Mouse (Mus musculus) cerebellum, postnatal 14 days (tissue): ENCODE measurements around the gene Stk32b.

Experiments used
- DNase-seq, 2 experiments: peaks; one replicate each; pipeline ENCODE4 v3.0.0; 2021; ENCODE audit warnings: mixed read lengths in 2 of 2

Stk32b gene

DNA sequence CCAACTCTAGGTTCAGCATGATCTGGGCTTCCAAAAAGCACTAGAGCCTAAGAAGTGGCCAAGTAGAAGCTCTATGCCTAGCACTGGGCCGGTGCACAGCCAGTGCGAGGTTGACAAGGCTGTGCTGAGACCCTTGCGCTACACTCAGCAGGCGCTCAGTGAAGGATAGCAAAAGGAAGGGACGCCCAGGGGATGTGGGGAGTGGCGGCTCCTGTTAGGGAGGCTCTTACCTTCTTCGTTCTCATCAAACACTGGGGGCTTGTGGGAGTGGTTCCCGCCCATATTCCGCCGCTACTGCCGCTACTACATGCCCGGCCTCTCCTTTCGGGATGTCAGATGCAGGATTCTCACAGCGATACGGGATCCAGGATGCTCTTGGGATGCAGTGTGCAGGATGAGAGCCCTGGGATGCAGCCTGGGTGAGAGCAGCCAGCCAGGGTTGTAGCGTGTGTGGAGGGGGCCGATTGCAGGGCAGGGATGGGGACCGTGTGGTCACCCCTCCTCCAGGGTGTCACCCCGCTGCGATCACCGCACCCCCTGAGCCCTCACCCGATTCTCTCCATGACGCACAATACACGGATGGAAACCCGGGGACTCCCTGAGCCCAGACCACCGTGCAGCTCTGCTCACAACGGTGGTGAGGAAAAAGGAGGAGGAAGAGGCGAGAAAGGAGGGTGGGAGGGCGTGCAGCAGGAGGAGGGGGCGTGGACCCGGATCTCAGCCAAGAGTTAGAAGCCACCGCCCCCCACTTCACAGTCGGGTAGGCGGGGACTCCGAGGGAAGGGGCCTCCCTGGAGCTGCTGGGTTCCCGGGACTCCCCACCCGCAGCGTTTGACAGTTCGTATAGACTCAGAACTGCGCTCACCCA lies at the start of gene Stk32b:
TSS of gene Stk32b (minus strand) at position 667 of the 868 bp plus-strand sequence.
- peak; percentile 7 to 25 for DNase-seq

DNA sequence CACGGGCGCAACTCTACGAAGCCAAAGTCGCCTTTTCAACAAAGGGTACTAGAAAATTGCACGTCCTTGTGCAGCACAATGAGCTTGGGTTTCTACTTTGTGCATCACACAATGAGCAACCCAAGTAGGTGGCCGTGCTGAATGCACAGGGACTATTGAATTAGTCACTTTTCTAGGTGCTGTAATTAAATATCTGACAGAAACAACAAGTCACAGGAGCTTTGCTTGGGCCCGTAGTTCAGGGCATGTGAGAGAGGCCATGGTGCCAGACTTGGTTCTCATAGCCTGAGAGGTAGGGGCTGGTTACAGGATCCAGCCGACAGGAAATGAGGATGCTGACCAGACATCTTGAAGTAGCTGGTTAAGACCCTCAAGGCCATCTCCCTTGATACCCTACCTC lies 48.9 kb upstream of the Stk32b start:
- no peak for DNase-seq

DNA sequence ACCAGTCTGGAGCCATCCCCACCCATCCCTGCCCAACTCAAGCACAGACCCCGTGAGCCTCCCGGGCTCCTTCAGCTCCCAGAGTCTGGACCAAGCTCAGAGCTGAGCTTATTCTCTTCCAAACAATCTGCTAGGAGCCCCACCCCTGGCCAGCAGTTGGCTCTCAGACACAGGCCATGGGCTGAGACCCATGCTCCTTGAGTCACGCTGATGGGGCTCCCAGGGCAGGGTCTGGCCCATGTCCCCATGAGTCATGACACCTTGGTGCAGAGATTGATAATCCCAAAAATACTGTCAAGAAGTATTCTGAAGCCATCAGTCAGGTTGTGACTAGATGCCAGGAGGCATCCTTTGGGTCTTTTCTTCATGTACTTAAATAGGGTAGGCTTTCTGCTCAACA lies 45.1 kb upstream of the Stk32b start:
- DNase-seq: no peak

DNA sequence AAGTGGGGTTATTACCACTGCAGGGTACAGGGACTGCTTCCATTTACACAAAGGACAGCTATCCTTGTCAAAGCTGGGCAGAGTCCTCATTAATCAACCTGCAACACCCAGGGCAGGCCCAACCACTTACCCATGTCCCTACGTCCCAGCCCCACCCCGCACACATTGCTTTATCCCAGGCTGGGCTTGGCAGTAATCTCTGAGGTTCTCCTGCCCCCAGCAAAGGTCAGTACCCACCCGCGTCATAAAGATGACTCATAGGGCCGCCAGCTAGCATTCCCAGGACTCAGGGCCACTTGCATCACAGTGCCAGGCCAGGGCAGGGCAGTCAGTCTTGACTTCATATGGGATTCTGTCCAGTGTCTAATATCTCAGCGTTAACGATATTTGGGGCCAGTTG lies 36.4 kb upstream of the Stk32b start:
- no peak for DNase-seq

DNA sequence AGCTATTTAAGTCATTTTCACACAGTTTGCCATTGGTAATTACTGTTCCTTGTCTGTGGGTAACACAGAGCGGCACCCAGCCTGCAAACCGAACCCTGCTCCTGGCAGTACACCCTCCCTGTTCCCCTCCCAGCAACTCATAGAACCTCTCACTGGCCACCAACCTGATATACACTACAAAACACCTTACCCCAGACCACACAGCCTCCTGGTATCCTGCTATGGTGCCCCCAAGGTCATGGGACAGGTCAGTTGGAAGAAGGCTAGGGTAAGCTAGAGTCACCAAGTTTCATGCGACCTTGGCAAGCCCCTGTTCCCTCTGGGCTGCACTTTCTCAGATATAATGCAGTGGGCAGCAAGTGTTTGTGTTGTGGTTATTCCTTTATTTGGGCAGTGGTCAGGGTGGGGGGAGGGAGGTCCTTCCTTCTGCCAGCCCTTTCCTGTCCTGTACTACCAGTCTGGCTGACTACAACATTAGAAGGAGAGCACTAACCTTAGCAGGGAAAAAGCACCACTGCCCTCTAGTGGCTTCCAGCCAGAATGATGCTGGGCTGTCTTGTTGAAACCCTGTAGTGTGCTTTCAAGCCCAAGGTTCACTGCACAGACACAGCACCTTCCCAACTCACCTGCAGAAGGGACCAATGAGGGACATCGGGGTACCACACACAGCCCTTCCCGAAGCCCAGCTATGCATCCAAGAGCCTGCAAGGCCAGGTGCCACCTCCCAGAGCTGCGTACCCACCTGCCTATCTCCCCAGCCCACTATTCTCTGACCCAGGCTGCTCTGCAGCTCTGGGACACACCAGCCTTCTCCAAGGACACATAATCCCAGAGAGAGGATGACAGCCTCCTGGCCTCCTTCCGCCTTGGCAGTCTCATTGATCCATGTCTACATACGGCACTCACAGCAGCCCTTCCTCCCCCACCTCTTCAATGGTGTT lies 35.3 kb upstream of the Stk32b start:
- peak; percentile 88 to 91 for DNase-seq

DNA sequence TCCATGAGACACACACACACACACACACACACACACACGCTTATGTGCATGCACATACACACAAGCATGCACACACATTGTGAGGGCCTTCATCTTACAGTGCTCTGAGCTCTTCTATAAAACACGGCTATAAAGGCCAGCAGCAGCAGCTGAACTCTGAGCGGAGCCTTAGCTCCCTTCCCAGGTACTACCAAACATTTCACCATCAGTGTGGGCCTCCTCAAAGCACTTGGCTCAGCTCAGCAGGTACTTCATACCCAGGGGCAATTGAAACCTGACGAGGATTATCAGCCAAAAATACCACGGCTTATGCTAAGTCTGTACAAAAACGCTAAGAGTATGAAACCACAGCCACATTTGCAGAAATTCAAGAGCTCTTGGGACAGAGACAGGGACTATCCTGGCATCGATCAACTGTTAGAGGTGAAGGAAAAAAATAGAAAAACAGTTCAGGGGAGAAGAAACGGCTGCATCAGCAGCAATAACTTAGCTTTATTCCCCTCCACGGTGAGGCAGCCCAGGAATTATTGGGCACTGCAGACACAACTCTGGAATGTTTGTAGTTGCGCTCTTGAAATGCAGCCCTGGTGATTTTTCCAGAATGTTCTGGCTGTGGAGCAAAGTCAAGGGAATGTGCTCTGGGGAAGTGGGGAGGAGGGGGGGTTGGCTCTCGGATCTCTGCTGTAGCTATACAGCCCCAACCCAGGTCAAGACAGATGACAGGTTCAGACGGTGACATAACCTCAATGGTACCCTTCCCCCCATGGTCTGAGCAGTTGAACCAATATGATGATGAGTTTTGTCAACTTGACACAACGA lies 27.1 kb upstream of the Stk32b start:
- DNase-seq: no peak

DNA sequence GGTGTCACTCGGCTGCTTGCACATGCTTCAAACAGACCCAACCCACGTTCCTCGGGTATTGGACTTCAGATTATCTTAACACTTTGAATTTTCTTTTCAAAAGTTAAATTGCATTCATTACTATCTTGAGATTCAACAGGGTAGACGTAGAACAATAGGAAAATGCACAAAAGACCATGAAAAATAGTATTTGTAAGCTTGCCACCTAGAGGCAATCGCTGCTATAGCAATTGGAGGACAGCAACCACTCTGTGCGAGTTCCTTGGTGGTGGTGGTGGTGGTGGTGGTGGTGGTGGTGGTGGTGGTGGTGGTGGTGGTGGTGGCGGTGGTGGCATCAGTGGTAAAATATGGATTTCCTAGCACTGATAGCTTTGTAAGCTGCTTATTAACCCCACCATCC lies 19.2 kb upstream of the Stk32b start:
- no peak for DNase-seq

DNA sequence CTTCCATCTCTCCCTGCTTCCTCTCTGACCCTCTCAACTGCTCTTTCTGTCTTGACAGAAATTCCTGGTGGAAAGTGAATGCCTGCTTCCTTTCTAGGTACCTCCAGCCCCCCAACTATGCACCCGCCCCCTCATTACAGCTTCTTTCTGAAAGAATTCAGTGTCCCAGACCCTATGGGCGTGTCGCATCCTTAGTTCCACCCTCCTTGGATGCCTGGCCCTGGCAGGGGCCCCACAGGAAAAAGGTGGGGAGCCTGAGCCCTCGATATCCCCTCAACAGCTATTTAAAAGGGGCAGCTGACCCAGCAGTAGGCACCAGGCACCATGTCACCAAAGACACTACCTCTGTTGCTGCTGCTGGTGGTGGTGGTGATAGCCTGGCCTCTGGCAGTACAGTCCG lies 18.3 kb upstream of the Stk32b start, which contains the start of gene Cytl1:
TSS of gene Cytl1 (plus strand) at position 296 of the 400 bp plus-strand sequence.
- DNase-seq: no peak

DNA sequence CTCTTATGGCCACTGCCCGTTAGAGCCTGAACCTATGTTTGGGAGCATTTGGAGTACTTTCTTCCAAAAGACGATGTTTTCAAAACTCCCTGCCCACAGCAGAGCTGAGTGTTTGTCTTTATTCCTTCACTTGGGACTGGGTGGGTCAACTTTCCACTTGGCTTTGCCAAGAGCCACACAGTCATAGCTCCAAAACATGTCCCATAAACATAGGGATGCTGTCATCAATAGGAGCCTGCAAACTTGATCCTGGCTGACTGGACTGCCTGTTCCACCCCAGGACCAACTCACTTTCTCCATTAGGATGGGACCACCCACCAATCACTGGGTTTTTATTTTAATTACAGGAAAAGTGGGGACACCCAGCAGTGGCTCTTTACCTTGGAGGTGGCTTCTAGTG lies 13.8 kb upstream of the Stk32b start:
- no peak for DNase-seq

DNA sequence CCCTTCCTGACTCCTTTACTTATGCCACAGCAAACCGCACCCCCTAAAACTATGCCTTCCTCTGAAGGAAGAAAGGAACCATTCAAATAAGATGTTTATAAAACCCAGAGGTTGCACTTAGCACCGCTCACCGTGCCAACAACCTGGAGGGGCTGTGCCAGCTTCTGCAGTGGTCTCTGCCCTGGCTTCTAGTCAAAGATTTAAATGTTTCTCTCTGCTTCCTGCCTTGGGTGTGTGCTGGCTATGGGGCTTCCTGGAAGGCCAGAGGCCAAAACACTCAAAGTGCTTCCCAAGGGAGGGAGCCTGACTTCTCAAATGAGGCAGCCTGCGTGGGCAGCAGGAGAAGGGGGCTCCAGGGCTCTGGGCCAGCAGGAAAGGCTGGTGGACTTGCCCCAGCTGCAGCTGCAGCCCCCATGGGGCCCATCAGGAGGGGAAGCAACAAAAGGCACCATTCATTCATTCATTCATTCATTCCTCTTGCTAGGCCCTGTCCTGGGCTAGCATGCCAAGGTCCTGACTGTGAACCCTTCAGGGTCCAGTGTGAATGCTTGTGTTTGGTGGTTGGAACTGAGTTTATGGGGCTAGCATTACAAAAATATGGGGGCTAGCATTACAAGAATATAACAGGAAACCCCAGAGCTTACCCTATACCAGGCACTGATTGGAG lies 8.4 kb upstream of the Stk32b start:
- no peak for DNase-seq

DNA sequence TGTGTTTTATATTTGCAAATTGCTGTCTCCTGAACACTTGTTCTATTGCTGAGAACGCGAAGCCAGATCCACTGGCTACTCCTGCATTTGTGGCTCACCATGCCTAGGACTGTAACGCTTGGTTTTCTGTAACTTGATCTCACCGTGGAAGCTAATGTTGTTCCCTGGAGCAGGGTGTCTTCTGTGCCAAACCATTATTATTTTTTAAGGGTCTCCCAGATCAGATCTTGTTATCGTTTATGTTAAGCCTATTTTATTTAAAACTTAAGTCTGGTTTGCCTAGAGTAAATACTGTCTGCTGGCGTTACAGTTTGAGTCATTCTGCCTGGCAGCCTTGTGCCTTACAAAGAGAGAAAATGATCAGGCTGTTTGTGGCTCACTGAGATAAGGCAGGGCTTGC lies 3.7 kb upstream of the Stk32b start:
- no peak for DNase-seq

DNA sequence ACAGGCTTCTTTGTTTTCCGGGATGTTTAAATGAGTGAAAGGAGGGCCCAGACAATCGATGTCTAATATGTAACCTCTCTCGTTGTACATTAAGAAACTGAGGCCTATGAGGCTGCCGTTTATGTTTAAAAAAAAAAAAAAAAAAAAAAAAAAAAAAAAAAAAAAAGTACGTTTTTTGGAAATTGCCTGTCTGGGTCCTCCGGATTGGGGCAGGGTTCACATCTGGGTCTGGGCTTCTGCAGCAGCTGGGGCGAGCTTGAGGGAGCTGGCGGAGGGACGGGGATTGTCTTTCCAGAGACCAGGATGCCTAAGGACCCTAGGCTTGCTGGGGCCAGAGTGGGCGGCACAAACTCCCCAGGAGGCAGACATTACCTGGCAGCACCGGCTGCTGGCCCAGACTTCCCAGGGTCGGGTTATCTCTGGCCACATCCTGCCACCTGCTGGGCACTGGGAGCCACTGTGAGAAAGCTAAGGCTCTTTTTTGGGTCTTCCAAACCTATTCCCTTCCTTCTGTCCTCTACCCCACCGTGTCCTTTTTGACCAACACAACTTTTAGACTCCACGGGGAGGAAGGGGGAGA lies 503 bp upstream of the Stk32b start:
- DNase-seq: peak; percentile 59 to 77

DNA sequence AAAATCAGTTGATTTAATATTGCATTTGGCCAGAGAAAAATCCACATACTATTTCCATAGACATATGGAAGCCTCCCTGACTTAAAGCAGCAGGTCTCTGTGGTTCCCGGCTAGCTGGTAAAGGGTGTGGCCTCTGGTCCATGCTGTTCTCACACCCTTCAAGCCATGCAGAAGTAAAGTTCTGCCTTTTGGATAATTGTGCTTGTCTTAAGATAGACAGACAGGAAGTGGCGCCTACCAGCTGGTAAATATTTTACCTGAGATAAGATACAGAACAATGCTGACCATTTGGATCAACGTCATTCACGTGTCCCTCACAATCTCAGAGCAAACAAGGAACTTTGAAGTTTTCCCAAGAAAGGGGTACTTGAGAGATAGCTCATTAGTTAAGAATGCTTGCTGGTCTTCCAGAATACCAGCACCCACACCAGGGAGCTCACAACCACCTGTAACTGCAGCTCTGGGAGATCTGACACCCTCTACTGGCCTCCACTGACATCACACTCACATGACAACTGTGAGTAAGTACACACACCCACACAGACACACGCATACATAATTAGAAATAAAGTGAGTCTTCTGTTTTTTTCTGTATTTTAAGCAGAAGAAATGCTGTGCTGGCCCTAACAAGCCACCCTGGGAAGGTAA lies 7.6 kb downstream of the Stk32b start:
- DNase-seq: no peak

DNA sequence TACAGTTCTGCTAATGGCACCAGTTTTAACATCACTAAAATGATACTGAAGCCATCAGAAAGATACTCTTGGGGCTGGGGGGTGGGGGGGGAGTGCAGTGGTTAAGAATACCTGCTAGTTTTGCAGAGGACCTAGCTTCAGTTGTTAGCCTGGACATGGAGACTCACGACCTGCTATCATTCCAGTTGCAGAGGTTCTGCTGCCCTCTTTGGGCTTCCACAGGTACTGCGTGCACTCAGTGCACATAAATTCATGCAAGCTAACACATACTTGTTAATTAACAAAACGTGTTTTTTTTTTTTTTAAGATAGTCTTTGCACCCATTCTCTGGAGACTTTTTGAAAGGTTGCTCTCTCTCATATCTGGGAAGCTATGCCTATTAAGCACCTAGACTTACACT lies 8.8 kb downstream of the Stk32b start:
- DNase-seq: peak in 1 of 2 experiments; percentile 22

DNA sequence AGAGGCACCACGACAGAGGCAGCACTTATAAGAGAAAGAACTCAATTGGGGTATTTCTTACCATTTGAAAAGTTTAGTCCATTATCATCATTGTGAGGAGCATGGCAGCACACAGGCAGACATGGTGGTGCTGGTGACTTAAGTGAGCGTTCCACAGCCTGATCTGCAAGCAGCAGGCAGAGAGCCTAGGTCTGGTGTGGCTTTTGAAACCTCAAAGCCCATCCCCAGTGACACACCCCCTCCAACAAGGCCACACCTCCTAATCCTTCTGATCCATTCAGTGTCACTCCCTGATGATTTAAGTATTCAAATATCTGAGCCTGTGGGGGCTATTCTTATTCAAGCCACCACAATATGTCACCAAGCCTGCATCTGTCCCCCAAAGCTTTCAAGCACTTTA lies 12.0 kb downstream of the Stk32b start:
- no peak for DNase-seq

DNA sequence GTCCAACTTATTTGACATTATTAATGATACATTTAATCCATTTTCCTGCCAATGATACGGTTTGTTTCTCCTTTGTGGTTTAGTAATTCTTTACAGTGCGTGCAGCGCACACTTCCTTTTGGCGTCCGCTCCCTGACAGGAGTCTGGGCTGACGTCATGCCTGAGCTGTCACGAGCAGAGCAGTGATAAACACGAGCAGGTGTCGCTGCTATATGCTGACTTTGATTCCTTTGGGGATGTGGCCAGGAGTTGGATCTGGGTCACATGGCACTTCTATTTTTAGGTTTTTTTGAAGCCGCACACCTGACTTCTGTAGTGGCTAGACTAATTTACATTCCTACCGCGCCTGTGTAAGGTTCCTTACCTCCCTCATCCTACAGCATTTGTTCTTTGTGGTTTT lies 17.2 kb downstream of the Stk32b start:
- peak; percentile 22 to 30 for DNase-seq

DNA sequence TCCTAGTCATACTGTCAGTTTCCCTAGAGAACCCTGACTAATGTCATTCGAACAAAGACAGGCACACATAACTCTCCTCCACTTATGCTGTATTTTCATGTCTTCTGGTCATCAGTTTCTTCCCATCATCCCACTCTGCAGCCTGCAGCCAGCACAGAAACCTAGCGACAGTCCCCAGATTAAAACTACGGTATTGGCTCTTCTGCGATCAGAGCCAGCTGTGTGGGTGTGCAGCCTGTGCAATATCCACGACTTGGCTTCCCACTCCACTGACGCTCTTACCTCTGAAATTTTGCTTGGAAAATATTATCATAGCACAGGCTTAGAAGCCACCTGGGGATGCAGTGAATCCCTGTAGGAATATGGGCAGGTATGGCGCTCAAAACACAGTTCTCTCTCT lies 19.7 kb downstream of the Stk32b start:
- DNase-seq: no peak

DNA sequence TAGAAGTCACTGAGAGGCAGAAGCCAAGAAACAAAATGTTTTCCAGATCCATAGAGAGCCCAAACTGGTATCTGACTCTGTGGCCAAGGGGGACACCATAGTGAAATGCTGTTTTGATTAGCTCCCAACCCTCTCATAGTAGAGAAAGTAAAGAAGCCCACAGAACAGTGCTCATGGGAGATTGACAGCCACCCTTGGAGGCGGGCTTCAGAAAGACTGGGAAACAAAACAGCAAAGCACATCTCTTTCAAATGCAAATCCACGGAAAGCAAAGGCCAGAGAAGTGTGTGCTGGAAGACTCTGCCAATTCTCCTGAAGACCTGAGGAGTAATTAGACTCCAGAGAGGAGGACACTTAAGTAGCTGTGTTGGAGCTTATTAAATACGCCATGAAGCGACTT lies 21.2 kb downstream of the Stk32b start:
- DNase-seq: no peak

DNA sequence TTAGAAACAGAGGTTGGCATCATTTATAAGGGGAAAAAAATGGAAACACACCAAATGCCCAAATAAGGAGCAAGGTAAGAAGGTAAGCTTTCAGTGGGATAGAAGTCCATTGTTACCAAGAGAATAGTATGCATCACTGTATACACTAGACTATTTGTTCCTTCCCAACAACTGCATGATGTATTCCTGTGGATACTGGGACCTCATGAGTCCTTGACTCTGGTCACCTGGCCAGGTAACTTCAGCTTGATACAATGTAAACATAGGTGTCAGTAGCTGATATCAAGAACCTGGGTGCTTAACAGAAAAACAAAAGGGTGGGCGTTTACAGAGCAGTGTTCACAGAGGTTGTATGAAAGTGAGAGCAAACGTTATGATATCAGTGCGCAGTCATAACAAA lies 24.2 kb downstream of the Stk32b start:
- no peak for DNase-seq

DNA sequence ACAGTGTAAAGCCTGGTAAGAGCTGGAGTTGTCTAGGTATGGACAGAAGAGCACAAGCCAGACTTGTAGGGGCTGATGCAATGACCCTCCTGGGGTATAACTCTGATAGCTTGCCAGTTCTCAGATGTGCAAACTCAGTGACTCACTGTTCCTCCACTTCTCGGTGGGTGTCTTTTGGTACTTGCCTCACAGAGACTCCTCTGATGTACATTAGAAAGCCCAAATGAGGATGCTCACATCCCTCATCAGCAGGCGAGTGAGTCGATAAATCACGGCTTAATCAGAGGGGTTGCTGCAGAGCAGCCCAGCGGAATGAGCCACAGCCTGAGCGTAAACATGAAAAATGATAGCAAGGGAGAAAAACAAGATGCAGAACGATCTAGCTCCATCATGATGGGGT lies 46.2 kb downstream of the Stk32b start:
- DNase-seq: no peak

DNA sequence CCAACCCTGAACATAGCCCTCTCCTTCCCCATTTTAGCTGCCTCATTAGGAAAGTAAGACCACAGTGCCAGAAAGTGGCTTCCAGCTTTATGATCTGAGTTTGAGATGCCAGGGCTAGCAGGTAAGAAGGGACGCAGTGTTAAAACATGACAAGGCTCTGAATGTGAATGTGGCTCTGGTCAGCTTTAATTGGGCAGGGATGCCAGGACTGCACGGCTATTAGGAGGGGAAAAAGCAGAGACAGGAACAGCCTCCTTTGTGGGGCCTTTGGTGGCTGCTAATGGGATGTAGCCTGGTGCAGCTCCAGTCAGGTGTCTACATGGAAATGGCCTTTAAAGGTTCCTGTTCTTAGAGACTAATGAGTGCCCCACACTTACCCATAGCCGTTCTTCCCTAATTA lies 52.0 kb downstream of the Stk32b start:
- no peak for DNase-seq
